Mouse (Mus musculus) kidney, embryonic 14.5 days (tissue): ENCODE data around the gene Gpc3. TPM values are rescaled to one million over a fixed set of nuclear protein-coding genes. Genes with fewer than 3 reads are reported as not detected.

Source experiments
- microRNA counts: library from miRNA; unstranded; fragments of <30 nt; microRNA quantifications from one replicate; lab custom pipeline; 2017
- microRNA-seq: library from miRNA; unstranded; fragments of <30 nt; microRNA quantifications from one replicate; pipeline ENCODE4, GENCODE M21; 2016
- polyA plus RNA-seq: library from polyadenylated mRNA; unstranded; fragments of >200 nt; fragmentation: Nextera tagmentation; extraction: Ambion mirVana; gene quantifications from 2 replicates; pipeline ENCODE4 v1.2.1, GENCODE M21; 2014

The Gpc3 gene
- polyA plus RNA-seq, 1 experiment from 2014 or later, result 1,032 TPM

MicroRNAs within 50 kb of the gene (microRNA counts, 519-probe panel; counts per million panel counts)
- not detected for microRNA mmu-miR-717 (lab: Ali Mortazavi, UCI)

Small RNA genes lying within 50 kb of the gene (microRNA-seq; reads per million reads assigned to microRNA genes)
- not detected for gene Mir6384
- not detected for gene Mir717

Other genes starting within 250 kb of the Gpc3 start
- 4.6 and 4.7 TPM in 2 replicates for gene Ccdc160, start 177.2 kb upstream of the Gpc3 start, polyA plus RNA-seq